Mouse (Mus musculus) liver, adult 2 months (tissue): ENCODE data around the gene Camk2g.

Source experiments
- CTCF ChIP-seq: fragments of 200-500 bp; IDR thresholded peaks from 2 replicates; pipeline ENCODE4 v1.5.1; 2011; ENCODE audit warnings: low read depth, low read length, control low read depth
- POLR2A ChIP-seq: fragments of 200-500 bp; IDR thresholded peaks from 2 replicates; pipeline ENCODE4 v1.6.1; 2011; ENCODE audit warnings: low read length, control low read depth; ENCODE audit not compliant: insufficient read depth; ENCODE audit errors: extremely low read depth

- TF ChIP-seq POLR2A (no peak), CTCF (no peak)
These were observed 100.2 kb downstream of the Camk2g start for GRCm38 (mm10) chr14:20693589-20694101.
